Mouse (Mus musculus): Measurements from ENCODE around the gene Acer3. TPM values are rescaled to one million over a fixed set of nuclear protein-coding genes. Genes with fewer than 3 reads are reported as not detected.
"Not testable (repeated sequence)": the region's sequence is repeated elsewhere in the genome, so short reads cannot be mapped to it uniquely, and the experiment has no call there.

Gene Acer3
- total RNA-seq, 4 experiments from 2014 or later = 1.8 to 4.5 (median 2.9) TPM

DNA sequence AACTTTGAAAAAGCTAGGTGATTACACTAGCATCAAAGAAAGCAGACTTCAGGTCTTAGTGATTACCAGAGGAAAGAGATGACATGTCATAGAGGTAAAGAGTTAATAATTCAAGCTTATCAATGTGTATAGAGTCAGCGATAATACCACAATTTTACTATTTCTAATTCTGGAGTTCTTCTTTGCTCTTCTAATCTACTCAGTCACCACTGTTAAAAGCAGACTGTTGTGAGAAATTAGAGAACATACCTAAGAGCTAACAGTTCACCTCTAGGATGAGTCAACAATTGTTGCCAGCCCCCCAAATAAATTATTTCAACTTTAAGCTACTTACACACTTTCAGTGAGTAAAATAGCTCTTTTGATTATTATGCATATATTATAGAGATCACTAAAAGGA, 28.1 kb downstream of the Acer3 start:
- no peak for DNase-seq (ENCODE audit: low spot score in 2 of 2)

DNA sequence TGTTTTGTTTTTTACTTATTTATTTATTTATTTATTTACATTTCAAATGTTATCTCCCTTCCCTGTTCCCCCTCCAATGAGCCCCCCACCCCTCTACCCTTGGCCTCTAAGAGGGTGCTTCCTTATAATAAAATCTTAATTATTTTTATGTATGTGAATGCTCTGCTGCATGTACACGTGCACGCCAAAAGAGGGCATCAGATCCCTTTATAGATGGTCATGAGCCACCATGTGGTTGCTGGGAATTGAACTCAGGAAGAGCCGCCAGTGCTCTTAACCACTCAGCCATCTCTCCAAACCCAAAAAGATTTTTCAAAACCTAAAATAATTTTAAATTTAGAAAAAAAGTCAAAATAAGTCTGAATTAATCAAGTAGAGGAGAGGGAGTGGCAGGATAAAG, 31.4 kb downstream of the Acer3 start:
- DNase-seq (ENCODE audit: low spot score in 2 of 2) = no peak

DNA sequence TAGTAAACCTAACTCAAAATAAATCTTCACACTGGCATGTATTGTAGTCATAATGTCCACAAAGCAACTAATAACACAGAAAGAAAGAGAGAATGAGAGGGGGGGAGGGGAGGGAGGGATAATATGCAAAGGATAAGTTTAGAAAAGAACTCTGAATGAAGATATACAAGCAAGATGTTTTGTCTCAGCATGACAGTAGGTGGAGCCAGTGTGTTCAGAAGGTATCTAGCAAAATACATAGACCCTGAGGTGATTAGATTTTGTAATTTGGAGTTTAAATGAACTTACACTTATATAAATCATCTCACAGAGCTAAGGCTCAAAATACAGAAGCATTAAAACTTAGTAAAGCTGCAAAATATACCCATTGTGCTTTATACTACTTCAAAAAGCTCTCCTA, 44.7 kb downstream of the Acer3 start:
- DNase-seq (ENCODE audit: low spot score in 2 of 2) = no peak

DNA sequence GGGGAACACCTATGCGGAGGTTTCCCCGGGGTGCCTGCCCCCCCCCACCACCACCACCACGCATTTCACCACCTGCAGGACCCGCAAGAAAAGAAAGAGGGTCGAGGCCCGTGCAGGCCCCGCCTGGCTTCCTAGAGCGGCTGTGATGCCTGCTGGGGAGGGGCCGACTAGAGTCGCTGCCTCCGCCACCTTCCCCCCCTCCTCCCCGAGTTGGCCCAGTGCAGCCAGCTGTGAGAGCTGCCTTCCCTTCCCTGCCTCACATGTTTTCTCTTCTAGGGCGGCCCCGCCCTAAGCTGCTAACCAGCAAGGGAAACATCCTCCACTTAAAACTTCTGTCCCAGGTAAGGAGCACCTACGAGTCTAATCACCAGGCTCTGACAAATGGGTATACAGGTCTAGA, 52.8 kb downstream of the Acer3 start:
- DNase-seq (ENCODE audit: low spot score in 2 of 2) = not testable (repeated sequence)

DNA sequence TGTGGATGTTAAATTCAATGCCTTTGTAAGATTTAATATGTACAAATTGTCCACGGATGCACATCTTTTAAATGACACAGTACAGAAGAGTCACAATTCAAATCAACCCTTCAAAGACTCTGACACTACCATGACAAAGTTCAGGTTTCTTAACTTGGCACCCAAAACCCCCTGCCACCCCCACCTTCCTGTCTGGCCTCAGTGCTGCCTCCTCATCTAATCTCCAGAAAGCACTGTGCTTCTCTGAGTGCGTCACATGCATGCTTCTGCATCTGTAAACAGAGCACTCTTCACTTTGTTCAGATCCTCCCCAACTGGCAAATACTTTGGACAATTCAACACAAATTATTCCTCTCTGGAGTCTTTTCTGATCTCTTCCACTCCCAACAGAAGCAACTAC, 68.5 kb downstream of the Acer3 start:
- no peak for DNase-seq (ENCODE audit: low spot score in 2 of 2)

DNA sequence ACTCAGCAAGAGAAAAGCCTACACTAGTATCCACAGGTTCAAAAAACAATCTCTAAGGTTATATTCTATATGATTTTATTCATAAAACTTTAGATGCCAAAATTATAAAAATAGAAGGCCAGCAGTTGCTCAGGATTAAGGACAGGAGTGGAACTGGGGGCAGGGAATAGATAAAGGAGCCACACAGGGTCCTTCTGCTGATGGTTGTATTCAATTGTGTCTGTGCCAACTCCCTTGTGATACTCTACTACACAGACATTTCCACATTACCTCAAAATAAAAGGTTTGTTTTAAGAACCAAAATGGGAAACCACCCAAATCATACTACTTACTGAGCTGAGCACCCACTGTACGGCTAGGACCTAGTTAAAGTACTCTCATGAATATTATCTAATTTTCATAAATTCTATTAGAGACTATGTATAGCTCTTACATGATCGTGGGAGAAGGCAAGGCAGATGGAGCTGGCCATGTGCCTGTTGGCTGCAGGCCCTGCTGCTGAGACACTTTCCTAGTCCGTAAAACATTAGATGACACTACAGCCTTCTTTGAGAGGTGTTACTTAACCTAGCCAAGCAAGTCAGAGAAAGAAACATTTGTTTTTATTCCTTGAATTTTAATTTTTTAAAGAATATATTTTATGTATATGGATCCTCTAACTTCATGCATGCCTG, 84.2 kb downstream of the Acer3 start:
- peak; percentile 13 to 34 for DNase-seq (ENCODE audit: low spot score in 2 of 2)

DNA sequence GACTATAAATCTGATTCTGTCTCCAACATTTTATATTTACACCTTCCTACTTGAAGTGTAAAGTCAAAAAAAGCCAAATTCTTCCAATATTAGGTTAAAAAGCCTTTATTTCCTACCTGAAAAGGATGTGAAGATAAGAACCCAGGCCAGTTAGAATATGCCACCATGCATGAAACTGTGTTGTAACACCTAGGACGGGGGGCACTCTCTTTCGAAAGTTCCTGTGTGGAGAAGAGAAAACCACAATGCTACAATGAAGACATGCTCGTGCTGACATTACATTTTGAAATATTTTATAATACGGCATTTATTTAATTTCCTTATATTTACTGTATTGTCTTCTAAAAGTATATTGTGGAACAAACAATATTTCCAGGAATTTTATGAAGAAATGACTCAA, 97.2 kb downstream of the Acer3 start:
- DNase-seq (ENCODE audit: low spot score in 2 of 2) = no peak

DNA sequence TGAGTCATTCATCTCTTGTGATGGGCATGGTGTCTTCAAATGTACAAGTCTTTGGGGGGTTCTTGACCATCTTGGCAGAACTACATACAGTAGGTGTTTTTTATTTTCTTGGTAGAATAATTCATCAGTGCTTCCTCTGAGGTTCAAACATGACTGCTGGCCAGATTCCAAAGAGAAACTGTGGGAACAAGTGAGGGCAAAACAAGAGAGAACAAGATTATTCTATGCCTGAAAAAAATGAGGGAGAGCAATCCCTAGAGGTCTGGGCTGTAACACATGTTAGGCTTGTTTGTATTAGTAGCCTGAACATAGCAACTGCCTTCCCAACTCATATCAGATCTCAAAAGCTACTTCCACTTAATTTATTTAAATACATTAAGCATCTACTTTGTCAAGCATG, 104.3 kb downstream of the Acer3 start:
- DNase-seq (ENCODE audit: low spot score in 2 of 2) = no peak

DNA sequence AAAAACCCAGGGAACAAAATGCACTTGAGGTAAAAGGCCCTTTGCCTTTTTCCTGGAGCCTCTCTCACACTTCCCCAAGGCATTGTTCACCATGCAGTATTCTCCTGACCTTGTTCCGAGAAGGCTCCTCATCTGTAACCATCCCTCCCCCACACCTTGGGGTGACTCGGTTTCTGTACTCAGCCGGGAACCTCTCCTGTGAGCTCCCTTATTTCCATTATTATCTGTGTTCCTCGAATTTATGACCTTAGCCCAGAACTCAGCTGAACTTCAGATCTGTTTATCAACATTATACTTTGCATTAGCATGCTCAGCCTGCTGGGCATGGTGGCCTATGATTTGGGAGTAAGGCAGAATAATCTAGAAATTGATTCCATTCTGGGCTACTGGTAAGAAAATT, 118.1 kb downstream of the Acer3 start:
- DNase-seq (ENCODE audit: low spot score in 2 of 2) = no peak

DNA sequence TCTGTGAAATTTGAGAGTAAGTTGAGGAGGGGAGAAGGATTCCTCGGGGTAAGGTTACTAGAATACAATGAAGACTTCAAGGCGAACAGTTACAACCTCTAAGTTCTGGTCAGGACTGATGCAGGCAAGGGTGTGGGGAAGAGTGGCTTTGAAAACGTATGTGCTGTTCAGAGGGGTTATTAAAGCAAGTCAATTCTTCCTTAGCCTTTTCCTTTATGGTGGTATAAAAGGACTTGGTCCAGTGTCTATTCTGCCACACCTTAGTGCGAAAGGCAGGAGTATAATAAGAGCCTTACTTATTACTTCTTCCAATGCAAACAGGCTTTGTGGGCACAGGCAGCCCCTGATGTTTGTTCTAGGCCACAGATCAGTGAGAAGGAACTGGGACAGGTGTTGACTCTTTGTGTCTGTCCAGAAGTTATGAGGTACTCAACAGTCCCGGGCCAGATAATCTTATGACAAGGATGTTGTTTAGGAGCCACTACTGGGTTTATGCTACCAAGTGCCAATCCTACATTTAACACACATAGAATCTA, 119.4 kb downstream of the Acer3 start:
- no peak for DNase-seq (ENCODE audit: low spot score in 2 of 2)

DNA sequence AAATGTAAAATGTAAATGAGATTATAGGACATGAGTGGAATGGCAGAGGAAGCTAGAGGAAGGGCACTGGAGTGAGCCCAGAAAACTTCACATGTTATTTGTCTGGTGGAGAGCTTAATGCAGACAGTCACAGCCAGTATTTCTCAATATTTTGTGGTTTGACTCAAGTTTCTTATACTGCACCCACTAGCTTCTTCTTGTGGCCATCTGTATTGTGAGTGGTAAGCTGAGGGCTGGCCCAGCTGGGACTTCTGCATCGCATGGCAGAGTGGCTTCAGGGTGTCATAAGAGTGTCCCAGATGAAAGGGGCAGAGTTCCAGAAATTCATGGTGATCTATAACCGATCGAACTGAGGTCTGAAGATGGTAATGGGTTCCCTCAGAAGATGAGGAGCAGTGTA, 120.6 kb downstream of the Acer3 start:
- no peak for DNase-seq (ENCODE audit: low spot score in 2 of 2)

DNA sequence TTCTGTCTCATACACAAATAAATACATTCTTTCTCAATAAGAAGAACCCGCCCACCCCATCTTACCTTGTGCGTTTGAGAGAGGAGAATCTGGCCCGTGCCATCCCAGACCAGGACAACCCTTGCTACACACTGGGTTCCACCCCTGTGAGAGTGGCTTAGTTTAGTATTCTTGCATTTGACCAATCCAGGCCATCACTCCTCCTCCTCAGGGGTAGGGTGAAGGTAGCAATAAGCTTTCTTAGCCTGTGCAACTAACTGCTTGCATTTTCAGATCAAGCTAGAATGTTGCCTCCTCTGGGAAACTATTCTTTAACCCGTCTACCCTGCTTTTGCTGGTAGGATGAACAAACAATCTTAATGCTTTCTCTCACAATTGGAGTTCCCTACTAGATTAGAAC, 121.6 kb downstream of the Acer3 start, which contains the start of gene B3gnt6:
Gene B3gnt6 (minus strand): TSS at position 101 of the 400 bp plus-strand sequence.
- no peak for DNase-seq (ENCODE audit: low spot score in 2 of 2)

DNA sequence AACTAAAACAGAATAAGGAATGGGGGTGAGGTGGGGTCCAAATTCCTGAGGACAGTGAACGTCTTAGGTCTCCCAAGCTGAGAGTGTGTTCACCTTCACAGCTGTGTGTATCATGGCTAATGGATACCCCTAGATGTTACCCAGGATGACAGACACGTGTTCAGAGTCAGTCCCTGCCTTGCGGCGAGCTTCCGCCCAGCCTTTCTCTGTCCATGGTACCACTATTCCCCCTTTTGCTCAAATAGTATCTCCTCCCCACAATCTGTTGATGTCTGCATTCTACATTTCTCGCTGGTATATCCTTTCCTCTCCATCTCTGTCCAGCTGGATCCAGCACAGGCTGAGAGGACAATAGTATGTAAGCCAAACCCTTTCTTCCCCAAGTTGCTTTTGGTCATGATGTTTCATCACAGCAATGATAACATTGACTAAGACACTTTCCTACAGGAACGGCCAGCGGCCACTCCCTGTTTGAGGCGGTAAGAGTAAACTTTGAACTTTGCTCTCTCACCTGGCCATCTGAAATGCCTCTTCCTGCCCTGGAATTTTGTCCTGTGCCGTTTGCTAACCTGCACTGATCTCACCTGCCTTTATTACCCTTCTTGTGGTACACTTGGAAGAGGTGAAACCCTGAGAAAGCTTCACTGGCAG, 125.7 kb downstream of the Acer3 start:
- no peak for DNase-seq (ENCODE audit: low spot score in 2 of 2)

DNA sequence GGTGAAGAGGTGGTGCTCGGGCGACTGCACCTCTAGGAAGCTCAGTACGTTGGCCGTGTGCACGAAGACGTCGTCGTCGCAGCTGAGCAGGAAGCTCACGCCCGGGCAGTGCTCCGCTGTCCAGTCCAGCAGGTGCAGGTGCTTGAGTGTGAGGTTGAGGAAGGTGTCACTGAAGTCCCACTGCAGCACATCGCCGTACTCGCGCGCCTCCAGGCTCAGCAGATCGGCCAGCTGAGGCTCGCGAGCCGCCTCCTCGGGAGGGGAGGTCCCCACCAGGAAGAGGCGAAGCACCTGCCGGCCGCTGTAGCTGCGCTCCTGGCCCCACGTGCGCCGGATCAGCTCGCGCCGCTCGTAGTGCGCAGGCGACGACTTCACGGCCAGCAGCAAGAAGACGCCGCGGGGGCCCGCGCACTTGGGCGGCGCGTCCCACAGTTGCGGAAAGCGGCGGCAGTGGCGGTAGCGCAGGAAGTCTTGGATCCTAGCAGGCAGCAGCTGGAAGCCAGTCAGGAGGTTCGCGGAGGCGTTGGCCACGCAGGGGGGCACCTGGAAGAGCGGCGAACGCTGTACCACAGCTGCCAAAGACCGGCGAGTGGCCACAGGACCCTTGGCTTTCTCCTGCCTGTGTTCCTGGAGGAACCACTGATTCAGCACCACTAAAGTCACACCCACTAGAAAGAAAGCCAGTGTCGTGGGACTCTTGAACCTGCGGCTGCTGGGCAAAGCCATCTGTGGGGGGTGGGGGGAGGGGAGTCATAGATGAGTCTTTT, 126.8 kb downstream of the Acer3 start:
- no peak for DNase-seq (ENCODE audit: low spot score in 2 of 2)

DNA sequence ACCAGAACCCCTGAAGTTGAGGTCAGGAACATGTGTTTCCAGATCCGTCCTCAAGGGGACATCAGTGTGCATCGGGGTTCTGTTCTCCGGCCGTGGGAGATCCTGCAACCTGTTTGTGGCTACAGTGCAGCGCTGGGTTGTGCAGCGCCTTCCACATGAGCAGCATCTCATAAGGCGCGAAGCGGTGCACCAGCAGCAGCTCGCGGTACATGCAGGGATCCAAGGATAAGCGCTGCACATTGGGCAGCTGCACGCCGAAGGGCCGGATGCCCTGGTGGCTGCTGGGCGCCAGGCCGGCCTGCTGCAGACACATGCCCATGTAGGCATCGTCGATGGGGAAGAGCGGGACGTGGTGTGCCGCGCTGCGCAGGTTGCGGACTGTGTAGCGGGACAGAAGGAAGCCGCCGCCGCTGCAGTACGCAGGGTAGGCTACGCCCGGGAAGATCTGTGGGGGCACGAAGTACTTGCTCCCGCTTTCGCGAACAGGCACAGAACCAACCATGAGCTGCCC, 127.4 kb downstream of the Acer3 start:
- DNase-seq (ENCODE audit: low spot score in 2 of 2) = no peak

DNA sequence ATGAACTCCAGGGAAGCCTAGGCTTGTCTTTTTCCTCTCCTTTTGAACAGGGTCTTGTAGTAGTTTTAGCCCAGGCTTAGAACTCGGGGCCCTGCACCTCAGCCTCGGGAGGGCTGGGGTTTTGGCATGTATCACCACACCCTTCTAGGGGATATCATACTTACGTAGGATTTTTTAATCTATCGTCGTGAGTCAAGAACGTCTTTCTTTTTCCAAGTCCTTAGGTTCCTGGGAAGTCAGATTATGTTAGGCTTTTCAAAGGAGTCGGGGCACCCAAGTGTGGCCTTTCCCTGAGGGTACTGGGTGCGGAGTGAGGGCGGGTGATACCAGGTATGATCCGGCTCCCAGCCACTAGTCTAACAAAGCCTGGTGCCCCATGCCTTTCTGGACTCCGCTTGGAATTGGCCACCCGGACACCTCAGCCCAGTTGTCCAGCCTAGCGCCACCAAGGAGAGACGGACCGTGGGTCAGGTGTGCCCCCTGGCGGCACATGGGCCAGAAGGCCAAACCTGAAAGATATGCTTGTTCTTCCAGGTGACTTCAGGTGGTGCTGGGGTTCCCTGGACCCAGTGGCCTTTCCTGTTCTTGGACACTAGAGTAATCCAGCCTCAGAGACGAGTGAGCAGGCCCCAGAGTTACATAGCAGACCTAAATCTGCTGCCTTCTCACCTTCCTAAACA, 129.3 kb downstream of the Acer3 start:
- no peak for DNase-seq (ENCODE audit: low spot score in 2 of 2)

DNA sequence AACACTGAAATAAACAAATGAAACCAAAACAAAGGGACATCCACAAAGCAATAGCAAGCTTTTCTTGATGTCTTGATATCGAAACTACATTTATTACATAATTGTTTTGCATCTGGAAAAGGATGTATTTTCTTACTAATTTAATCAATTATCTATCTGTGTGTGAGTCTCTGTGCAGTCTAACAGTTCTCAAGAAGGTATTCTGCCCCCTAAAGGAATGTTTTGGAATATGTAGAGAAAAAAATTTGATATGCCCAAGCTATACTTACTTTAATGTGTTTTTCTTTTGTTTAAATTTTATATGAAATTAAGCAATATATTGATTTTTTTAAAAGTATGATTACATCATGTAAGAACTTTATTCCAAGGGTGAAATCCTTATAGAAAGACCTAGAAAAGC, 130.4 kb downstream of the Acer3 start:
- no peak for DNase-seq (ENCODE audit: low spot score in 2 of 2)

DNA sequence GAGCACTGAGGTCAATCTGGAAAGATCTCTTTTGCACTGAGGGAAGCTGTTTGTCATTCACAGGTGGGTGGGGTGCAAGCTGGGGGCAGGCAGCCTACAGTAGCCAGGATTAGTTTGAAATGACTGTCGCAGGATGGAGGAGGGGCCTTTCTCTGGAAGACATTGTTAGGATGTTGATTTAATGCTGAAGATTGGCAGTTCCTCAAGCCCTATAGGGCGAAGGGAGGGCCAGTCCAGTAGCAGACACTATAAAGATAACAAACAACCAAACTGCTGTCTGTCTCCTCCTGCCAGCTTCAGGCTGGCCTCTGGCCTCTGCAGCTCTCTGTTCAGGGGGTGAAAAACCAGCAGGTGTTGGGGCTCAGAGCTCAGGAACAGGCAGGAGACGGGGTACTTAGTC, 131.3 kb downstream of the Acer3 start:
- no peak for DNase-seq (ENCODE audit: low spot score in 2 of 2)

DNA sequence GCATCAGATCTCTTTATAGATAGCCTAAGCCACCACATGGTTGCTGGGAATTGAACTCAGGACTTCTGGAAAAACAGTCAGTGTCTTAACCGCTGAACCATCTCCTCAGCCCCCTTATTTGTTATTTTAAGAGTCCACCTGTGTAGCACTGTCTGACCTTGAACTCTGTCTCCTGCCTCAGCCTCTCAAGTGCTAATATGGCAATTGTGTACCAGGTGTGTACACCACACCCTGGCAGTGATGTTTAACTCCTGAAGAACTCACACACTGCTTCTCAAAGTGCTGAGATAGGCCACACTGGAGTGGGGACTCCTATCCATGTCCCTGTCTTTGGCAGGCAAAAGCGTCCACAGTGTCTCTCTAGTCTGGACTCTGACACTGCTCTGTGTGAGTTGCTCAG, 132.3 kb downstream of the Acer3 start:
- DNase-seq (ENCODE audit: low spot score in 2 of 2) = no peak

DNA sequence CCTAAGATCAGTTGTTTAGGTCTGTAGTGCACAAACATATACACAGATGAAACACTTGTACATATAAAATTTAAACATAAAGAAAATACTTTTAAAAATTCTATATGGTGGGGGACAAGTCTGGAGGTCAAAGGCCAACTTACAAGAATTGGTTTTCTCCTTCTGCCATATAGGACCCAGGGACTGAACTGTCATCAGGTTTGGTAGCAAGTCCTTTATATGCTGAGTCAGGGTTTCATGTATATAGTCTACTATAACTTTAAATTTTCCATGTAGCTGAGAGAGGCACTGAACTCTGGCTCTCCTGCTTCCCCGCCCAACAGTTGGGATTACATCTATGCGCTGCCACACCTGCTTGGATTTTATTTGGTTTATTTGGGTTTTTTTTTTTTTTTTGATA, 132.8 kb downstream of the Acer3 start:
- DNase-seq (ENCODE audit: low spot score in 2 of 2) = no peak

DNA sequence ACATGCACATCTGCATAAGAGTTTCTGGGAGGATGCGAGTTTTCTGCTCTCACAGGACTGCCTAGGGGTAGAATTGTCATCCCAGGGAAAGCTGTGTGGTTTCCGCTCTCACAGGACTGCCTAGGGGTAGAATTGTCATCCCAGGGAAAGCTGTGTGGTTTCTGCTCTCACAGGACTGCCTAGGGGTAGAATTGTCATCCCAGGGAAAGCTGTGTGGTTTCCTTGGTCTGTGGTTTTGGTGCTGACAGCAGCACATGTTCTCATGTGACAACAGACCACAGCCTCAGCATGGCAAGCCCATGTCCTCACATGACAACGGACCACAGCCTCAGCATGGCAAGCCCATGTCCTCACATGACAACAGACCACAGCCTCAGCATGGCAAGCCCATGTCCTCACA, 133.7 kb downstream of the Acer3 start:
- DNase-seq (ENCODE audit: low spot score in 2 of 2) = not testable (repeated sequence)

DNA sequence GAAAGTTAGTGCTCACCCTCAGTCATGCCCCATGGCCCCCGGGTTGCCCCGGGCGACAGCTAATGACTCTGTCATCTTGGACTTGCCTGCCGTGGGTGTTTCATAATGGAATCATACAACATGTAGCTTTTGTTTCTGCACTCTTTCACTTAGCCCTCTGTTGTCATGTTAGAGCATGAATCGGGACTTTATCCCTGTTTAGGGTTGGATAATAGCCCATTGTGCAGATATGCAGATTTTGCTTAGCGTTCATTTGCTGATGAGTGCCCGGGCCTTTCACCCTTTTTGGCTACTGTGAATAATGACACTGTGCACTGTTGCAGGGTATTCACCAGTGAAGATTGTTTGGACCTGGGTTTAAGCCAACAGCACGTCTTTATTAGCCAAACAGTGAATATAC, 134.4 kb downstream of the Acer3 start:
- DNase-seq (ENCODE audit: low spot score in 2 of 2) = no peak

Data from gastrocnemius, adult 8-10 months (tissue).